Mouse (Mus musculus) kidney, adult 18-20 months (tissue): ENCODE data around the gene Lipa.
A peak's percentile ranks its signal among the peaks of the same experiment; 100 is the strongest.

Experiments
- DNase-seq: peaks from one replicate; pipeline ENCODE4 v3.0.0; 2021

Gene Lipa

DNA sequence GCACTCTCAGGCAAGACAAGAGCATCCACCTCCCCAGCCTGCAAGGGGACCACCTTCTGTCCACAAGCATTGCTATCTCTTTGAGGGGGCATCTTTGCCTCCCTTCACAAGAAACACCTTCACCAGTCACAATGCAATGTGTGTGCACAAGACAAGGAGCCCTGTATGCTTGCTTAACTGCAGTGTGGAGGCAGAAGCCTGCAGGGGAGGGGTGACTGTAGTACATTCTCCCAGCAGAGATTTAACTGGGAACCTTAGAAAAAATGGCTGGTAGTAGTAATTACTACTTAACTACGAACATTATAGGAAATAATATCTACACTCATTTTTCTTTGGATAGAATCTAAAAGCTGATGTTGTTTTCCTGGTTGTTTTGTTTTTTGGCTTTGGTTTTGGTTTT, 5.3 kb downstream of the Lipa start:
- DNase-seq, result no peak

- no peak for DNase-seq
Measured at GRCm38 (mm10) chr19:34521361-34521760, 5.9 kb downstream of the Lipa start.

GRCm38 (mm10) chr19:34520051-34520450, 7.2 kb downstream of the Lipa start:
- DNase-seq, result no peak

- DNase-seq, result no peak
Measured at GRCm38 (mm10) chr19:34519646-34520045, 7.6 kb downstream of the Lipa start.

DNA sequence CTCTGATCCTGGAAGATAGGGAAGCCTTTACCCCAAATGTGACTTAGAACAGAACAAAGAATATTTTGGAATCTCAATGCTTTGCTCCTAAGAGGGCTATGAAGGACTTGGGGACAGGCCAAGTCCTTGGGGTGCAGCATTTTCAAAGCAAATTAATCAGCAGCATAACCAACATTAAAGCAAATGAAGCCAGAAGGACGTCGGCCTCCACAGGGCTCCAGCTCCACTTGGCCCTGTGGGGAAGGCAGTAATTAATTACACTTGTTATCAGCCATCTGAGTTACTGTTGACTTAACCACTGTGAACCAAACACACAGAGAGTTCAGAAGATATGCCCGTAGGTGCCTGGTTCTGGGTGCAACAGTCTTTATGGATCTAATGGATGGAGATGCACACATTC, 8.5 kb downstream of the Lipa start:
- DNase-seq, result no peak

GRCm38 (mm10) chr19:34517812-34518594, 9.3 kb downstream of the Lipa start:
- peak; percentile 68 for DNase-seq

DNA sequence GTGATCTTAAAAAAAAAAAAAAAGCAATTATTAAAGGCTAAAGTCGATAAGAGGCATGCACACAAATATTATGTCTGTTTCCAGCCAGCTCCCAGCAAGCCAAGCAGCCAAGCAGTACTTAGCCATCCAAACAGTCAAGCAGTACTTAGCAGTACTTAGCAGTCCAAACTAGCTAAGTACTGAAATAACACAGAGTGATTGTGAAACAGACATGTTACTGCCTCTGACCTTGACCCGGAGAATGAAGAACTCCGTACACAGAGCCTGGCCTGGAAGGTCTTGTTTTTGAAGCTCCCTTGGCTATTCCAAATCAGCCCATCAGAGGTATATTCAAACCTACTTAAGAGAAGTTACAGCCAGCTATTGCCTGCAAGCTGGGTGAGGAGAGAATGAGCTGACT, 10.1 kb downstream of the Lipa start:
- DNase-seq, result no peak

DNA sequence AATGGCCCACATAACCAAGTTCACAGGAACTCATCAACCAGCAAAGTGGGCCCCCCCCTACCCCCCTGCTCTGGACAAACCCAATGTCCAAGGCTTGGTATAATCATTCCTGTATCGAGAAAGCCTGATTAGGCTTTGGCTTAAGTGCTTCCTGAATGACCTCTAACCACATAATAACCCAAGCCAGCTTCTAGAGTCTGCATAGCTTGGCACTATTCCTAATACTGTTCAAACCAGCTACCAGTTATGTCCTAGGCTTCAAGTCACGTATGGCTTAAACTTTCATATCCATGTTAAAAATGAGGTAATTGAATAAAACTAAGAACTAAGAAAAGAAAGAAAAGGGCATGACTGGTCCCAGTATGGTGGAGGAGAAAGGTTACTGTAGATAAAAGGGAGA, 10.9 kb downstream of the Lipa start:
- DNase-seq, result no peak

- DNase-seq, result no peak
Measured at GRCm38 (mm10) chr19:34515681-34516080, 11.6 kb downstream of the Lipa start.

GRCm38 (mm10) chr19:34511528-34511927, 15.7 kb downstream of the Lipa start:
- no peak for DNase-seq

DNA sequence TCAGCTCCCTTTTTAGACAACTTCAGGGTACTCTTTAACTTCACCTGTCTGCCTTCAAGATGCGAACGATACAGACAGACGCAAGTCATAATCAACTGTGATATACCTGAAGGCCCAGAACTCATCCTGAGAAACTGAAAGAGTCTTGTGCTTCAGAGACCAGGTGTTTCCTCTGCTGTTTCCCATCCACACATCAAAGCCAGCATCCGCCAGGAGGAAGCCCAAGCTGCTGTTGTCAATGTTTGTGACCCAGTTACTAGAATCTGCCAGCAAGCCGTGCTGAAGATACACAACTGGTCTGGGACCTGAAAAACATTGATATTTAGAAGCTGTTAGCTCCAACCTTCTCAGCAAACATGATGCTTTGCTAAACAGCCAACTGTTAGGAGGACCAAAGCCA, 16.6 kb downstream of the Lipa start:
- no peak for DNase-seq

- no peak for DNase-seq
Measured at GRCm38 (mm10) chr19:34505161-34505721, 22.0 kb downstream of the Lipa start.

GRCm38 (mm10) chr19:34500763-34501162, 26.5 kb downstream of the Lipa start:
- peak; percentile 70 for DNase-seq

DNA sequence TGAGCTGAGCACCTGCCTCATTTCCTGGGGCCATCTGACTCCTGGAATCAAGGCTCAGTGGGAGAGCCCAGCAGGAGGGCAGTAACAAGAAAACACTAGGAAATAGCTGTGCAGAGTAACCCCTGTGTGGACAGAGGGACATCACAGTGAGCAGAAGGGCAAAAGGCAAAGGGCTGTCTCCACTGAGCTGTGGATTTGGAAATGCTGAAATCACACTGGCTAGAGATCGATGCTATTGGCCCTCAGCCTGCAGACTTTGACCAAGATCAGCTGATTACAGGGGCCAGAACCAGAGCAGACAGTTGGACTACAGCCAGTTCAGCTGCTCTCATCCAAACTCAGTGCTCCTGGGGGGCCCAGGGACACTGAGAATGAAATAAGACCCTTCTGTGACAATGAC, 30.9 kb downstream of the Lipa start:
- DNase-seq, result peak; percentile 71

- no peak for DNase-seq
Measured at GRCm38 (mm10) chr19:34493859-34494258, 33.4 kb downstream of the Lipa start.

DNA sequence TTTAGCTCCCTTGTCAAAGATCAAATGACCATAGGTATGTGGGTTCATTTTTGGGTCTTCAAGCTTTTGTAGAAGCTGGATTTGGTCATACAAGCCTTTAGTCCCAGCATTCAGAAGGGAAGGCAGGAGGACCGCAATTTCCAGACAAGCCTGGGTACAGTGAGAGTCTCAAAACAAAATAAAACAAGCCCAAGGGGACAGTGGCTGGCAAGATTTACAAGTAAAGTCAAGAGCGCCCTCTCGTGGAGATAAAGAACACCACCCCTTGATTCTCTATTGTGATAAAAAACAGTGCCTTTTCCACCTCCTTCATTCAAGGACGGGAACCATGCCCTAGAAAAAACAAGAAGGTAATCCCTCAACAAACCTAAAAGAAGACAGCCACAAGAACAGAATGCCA, 43.7 kb downstream of the Lipa start:
- DNase-seq, result peak; percentile 56

- DNase-seq, result peak; percentile 61
Measured at GRCm38 (mm10) chr19:34474991-34475971, 52.0 kb downstream of the Lipa start, which contains the start of gene Ch25h. TSS of gene Ch25h (minus strand) at chr19:34475164.

- peak; percentile 20 for DNase-seq
Measured at GRCm38 (mm10) chr19:34474228-34474990, 52.9 kb downstream of the Lipa start.

DNA sequence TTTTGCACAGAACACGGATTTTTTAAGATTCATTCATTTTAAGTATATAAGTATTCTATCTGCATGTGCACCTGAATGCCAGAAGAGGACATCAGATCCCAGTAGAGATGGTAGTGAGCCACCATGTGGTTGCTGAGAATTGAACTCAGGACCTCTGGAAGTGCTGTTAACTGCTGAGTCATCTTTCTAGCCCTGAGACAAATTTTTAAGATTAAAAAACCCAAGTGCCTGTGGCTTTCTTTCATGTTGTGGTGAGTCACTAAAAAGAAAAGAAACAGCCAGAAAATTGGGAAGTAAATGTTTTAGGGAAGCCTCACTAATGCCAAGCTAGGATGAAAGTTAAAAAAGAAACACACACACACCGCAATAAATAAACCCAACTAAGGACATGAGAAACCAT, 55.6 kb downstream of the Lipa start:
- DNase-seq, result no peak

DNA sequence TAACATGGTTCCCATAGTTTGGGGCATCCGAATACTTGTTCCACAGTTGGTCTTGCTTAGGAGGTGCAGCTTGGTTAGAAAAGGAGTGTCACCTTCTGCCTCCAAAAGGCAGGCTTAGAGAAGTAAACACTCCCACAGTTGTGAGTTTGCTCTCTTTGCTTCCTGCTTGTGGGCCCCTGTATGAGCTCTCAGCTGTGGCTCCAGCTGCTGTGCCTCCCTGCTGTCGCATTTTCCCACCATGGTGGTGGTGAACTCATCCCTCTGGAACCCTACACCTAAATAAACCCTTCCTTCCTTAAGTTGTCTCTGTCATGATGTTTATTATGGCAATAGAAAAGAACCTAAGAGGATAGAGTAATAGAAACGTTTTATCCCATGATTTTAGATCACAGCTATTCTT, 58.5 kb downstream of the Lipa start:
- no peak for DNase-seq

GRCm38 (mm10) chr19:34468216-34468615, 59.1 kb downstream of the Lipa start:
- DNase-seq, result no peak

GRCm38 (mm10) chr19:34464453-34464852, 62.8 kb downstream of the Lipa start:
- no peak for DNase-seq
